Mouse (Mus musculus) limb, embryonic 14.5 days (tissue): ENCODE results near the gene Hacd4. TPM values are rescaled to one million over a fixed set of nuclear protein-coding genes. Genes with fewer than 3 reads are reported as not detected.

Experiments
- ATAC-seq: fragments of 200-750 bp; cut with Nextera tagmentation; 2 replicates; pipeline ENCODE4 v1.8.0; 2017; ENCODE audit warnings: low read depth, moderate number of reproducible peaks, moderate TSS enrichment; ENCODE audit not compliant: low FRiP score
- DNase-seq: peaks from one replicate; pipeline ENCODE4 v3.0.0-alpha.2; 2015; ENCODE audit warnings: low spot score
- H3K27ac ChIP-seq: fragments of 300-500 bp; sonication (generic); replicated peaks from 2 replicates; pipeline ENCODE4 v1.5.1; 2014; ENCODE audit warnings: low read depth, mild to moderate bottlenecking, low read length, moderate library complexity, mixed read lengths
- H3K27me3 ChIP-seq: fragments of 300-500 bp; sonication (generic); 2 replicates; pipeline ENCODE4 v1.6.1; 2014; ENCODE audit warnings: low read length, mixed read lengths; ENCODE audit not compliant: control insufficient read depth, insufficient read depth
- H3K36me3 ChIP-seq: fragments of 300-500 bp; sonication (generic); 2 replicates; pipeline ENCODE4 v1.6.1; 2014; ENCODE audit warnings: mild to moderate bottlenecking, low read length, moderate library complexity, mixed read lengths; ENCODE audit not compliant: control insufficient read depth, insufficient read depth
- H3K4me1 ChIP-seq: fragments of 300-500 bp; sonication (generic); 2 replicates; pipeline ENCODE4 v1.6.1; 2014; ENCODE audit warnings: antibody characterized with exemption, low read length, mixed read lengths; ENCODE audit not compliant: control insufficient read depth, insufficient read depth
- H3K4me2 ChIP-seq: fragments of 300-500 bp; sonication (generic); replicated peaks from 2 replicates; pipeline ENCODE4 v1.6.1; 2014; ENCODE audit warnings: low read depth, mild to moderate bottlenecking, low read length, moderate library complexity; ENCODE audit not compliant: severe bottlenecking
- H3K4me3 ChIP-seq: fragments of 300-500 bp; sonication (generic); replicated peaks from 2 replicates; pipeline ENCODE4 v1.5.1; 2014; ENCODE audit warnings: low read length
- H3K9ac ChIP-seq: fragments of 300-500 bp; sonication (generic); 2 replicates; pipeline ENCODE4 v1.6.1; 2014; ENCODE audit warnings: mild to moderate bottlenecking, low read depth, low read length, moderate library complexity; ENCODE audit not compliant: severe bottlenecking
- H3K9me3 ChIP-seq: fragments of 300-500 bp; sonication (generic); 2 replicates; pipeline ENCODE4 v1.6.1; 2016; ENCODE audit warnings: low read length; ENCODE audit not compliant: control insufficient read depth
- POLR2A ChIP-seq: fragments of 200-500 bp; IDR thresholded peaks from 2 replicates; pipeline ENCODE4 v1.8.0; 2012; ENCODE audit warnings: inconsistent platforms, mild to moderate bottlenecking, moderate library complexity, borderline replicate concordance; ENCODE audit not compliant: insufficient read depth, insufficient read length; ENCODE audit errors: extremely low read depth
- WGBS: fragments of 180-500 bp; shearing (Covaris S2); extraction: QIAGEN DNeasy Blood & Tissue Kit; methylation state at CpG from one replicate; pipeline ENCODE4 v1.1.7; 2014; 5-methylcytosine and 5-hydroxymethylcytosine counted together
- polyA plus RNA-seq, 2 experiments: library from polyadenylated mRNA; depleted of rRNA in 1 of 2; stranded (reverse) in 1 of 2; unstranded in 1 of 2; fragments of >200 nt; fragmentation: Nextera tagmentation in 1 of 2; extraction: Ambion mirVana in 1 of 2; gene quantifications; 2 replicates each; pipeline versions ENCODE4 v1.2.1 to v1.2.3; 2012 to 2014

Gene Hacd4
- polyA plus RNA-seq, 2 experiments: 3.4 to 12.5 TPM

DNA sequence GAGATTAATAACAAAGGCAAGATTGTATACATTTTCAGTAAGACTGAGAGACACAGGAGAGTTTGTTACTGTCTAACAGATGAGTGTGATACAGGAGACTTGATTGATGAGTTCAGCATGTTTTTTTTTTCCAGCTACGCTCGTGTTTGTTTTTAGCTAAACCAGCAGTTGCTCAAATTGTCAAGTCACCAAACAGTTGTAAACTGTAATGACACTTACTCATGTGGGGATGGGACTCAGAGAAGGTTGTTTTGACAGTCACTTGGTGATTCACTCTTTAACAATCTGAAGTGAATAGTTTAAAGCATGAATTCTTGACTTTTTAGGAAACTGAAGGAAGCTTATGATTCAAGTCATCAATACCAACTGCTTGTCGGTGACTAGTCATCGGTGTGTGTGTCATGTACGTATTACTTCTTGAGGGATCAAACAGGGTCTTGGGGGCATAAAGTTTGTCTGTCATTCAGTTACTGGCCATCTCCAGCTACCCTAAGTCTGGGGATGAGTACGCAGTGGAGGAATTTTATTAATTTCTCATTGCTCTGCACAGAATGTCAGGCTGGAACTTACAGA is 2.0 kb downstream of the Hacd4 start:
- no peaks in the 10 kb centered on the region for H3K27me3 ChIP-seq
- ATAC-seq (no peak), DNase-seq (no peak)
- WGBS: 67% methylated on average over 6 of the region's 6 CpGs
- no peak overlapping the region for H3K9ac ChIP-seq
- H3K4me2 ChIP-seq: no peak overlapping the region
- H3K9me3 ChIP-seq: no peaks in the 10 kb centered on the region
- no peak overlapping the region for H3K27ac ChIP-seq
- H3K4me1 ChIP-seq: peaks cover 11% of the 10 kb centered on the region; the same call in 1 of the 2 replicates
- no peaks in the 10 kb centered on the region for H3K36me3 ChIP-seq
- TF ChIP-seq POLR2A: no peak
- no peak overlapping the region for H3K4me3 ChIP-seq

DNA sequence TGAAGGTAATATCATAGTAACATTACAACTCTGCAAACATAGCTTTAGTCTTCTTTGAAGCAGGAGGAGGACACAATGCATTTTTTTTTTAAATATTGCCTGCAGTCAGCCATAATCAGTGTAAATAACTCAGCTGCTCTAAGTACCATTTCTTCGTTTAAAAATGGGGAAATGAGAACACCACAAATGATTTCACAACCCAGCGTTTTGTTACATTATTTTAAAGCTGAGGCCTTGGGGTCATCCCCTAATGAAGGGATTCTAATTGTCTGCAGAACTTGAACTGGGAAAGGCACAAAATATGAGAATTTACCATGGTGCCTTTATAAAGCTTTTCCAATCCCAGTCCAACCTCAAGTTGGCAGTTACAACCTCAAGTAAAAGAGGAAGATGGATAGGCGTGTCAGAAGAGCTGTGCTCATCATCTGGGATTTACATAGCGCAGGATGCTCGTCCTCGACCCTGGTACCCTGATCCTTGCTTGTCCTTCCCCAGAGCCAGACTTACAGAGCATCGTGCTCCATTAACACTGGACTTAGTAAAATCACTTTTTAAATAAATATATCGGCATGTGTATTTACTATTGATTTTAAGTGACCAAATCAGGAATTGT is 6.2 kb downstream of the Hacd4 start:
- DNase-seq: no peak

DNA sequence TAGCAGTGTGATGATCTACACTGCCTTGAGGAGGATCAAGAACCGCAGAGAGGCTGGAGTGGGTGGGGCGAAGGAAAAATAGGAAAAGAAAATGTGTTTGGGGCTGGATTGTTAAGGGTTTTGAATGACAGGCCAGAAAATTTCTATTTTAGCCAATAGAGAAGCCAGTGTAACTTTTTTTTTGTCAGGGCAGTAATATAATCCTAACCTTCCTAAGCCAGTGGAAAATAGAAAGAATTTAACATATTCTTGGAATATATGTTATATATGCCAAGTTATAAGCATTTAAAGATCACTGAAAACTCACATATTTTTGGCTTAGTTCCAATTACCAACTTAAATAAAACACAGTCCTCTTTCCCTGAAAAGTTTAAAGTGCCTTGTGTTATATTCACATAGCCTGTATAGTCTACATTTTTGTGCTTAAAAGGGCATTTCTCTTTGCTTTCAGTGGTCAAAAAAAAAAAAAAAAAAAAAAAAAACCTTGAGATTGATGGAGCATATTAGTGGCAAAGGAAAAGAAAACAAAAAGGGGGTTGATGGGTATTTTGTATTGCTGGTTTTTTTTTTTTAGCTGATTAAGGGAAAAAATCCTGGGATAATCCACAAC is 11.0 kb downstream of the Hacd4 start:
- no peaks in the 10 kb centered on the region for H3K27me3 ChIP-seq
- peak; percentile 53; the same call in 1 of the 2 replicates for ATAC-seq
- H3K9me3 ChIP-seq: no peaks in the 10 kb centered on the region
- DNase-seq: peak; percentile 17
- no peak overlapping the region for H3K4me2 ChIP-seq
- H3K36me3 ChIP-seq: no peaks in the 10 kb centered on the region
- 84% methylated on average over 2 of the region's 2 CpGs for WGBS
- no peak overlapping the region for H3K4me3 ChIP-seq
- TF ChIP-seq POLR2A: no peak
- no peak overlapping the region for H3K27ac ChIP-seq
- H3K4me1 ChIP-seq: no peaks in the 10 kb centered on the region
- no peak overlapping the region for H3K9ac ChIP-seq

More for the DNA sequence above, 6.2 kb downstream of the Hacd4 start:
- H3K4me2 ChIP-seq: no peak overlapping the region
- 73% methylated on average over 8 of the region's 8 CpGs for WGBS
- H3K27ac ChIP-seq: no peak overlapping the region
- no peaks in the 10 kb centered on the region for H3K4me1 ChIP-seq
- H3K9me3 ChIP-seq: no peaks in the 10 kb centered on the region
- TF ChIP-seq POLR2A: no peak
- H3K9ac ChIP-seq: no peak overlapping the region
- no peaks in the 10 kb centered on the region for H3K27me3 ChIP-seq
- no peak overlapping the region for H3K4me3 ChIP-seq
- ATAC-seq: no peak
- H3K36me3 ChIP-seq: no peaks in the 10 kb centered on the region

DNA sequence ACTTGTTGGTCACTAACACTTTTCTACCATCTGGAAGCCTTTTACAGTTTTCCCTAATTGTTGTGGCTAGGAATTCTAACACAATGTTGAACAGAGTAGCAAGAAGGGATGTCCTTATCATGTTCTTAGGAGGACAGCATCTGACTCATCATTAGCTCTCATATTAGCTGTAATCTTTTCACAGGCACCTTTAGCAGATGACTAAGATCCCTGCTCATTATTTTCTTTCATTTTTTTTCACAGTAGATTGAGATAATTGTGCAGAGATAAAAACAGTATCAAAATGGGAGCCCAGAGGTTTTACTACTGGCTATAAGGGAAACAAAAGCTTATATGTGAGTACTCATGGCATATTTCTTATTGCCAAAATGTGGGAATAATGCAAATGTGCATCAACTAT is 14.2 kb downstream of the Hacd4 start:
- no peak overlapping the region for H3K27ac ChIP-seq
- no peak overlapping the region for H3K4me3 ChIP-seq
- H3K9me3 ChIP-seq: no peaks in the 10 kb centered on the region
- H3K27me3 ChIP-seq: no peaks in the 10 kb centered on the region
- TF ChIP-seq POLR2A: no peak
- H3K4me2 ChIP-seq: no peak overlapping the region
- no peak for ATAC-seq
- no peaks in the 10 kb centered on the region for H3K36me3 ChIP-seq
- no peaks in the 10 kb centered on the region for H3K4me1 ChIP-seq
- no peak for DNase-seq
- H3K9ac ChIP-seq: no peak overlapping the region

DNA sequence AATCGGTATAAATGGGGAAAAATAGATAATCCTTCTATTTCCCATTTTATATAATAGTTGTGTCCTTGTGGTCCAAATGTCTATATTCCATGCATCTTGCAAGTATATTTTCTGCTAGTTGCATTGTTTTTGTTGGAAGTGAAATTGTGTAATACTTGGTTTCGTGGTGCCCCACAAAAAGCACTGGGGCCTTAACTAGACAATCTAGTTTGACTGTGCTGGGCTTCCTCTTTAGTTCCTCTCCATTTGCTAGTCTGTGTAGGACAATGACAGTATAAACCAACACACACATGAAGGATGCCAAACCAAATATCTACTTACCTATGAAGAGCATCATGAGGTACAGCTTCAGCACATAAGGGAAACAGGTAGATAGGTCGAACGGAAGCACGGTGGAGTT is 19.4 kb downstream of the Hacd4 start:
- H3K4me2 ChIP-seq: no peak overlapping the region
- no peaks in the 10 kb centered on the region for H3K4me1 ChIP-seq
- H3K27ac ChIP-seq: no peak overlapping the region
- no peaks in the 10 kb centered on the region for H3K36me3 ChIP-seq
- WGBS: 91% methylated on average over 5 of the region's 5 CpGs
- ATAC-seq (no peak), DNase-seq (no peak)
- TF ChIP-seq POLR2A: no peak
- H3K4me3 ChIP-seq: no peak overlapping the region
- no peaks in the 10 kb centered on the region for H3K9me3 ChIP-seq
- H3K27me3 ChIP-seq: no peaks in the 10 kb centered on the region
- H3K9ac ChIP-seq: no peak overlapping the region
